Mouse (Mus musculus) lung, postnatal 0 days (tissue): Measurements from ENCODE around the gene Gcnt4.

Experiments
- CTCF ChIP-seq: IDR thresholded peaks from 2 replicates; pipeline ENCODE4 v1.5.1; 2016; ENCODE audit warnings: antibody characterized with exemption, mild to moderate bottlenecking
- EP300 ChIP-seq: IDR thresholded peaks from 2 replicates; pipeline ENCODE4 v1.6.1; 2016; ENCODE audit warnings: antibody characterized with exemption, mild to moderate bottlenecking, control low read depth

GRCm38 (mm10) chr13:96943571-96943970 is 19.1 kb downstream of the Gcnt4 start:
- no peak for TF ChIP-seq CTCF
- TF ChIP-seq EP300: no peak
